In the genomic region with DNA sequence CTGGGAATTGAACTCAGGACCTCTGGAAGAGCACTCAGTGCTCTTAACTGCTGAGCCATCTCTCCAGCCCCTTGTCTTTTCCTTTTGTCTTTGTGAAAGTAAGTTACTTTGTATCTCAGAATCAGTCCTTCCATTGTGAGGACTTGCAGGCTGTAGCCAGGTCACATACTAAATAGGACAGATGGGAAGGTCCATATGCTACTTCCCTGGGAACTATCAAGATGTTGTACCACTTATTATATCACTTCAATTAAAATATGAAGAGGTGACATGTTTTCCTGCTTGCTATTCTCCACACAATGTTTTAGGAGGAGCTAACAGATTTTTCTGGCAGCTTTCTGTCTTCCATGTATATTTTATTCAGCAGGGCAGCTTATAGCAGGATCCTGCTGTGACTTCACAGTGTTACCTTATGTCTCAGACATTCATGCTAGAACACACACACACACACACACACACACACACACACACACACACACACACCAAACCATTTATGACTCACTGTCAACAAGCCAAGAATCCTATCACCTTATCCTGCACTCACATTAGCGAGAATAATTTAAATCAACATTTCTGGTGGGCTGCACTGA, we compare ENCODE assay signal across 12 mouse cellular contexts.
"Had no signal": no experiment of that assay in that cellular context is flagged by ENCODE, and none has a peak within 500 bp of the region (broad histone marks: within the 10 kb centered on the region; RNA-seq: fewer than 3 reads in every experiment).

No protein-coding gene starts in this region.

- H3K27ac ChIP-seq: kidney, embryonic 15.5 days; limb, embryonic 15.5 days; liver, embryonic 12.5 days; lung, embryonic 15.5 days; macrophage; midbrain, embryonic 12.5 days had no signal

- ATAC-seq: liver, embryonic 12.5 days; midbrain, embryonic 16.5 days had no signal

- H3K27me3 ChIP-seq: kidney, embryonic 15.5 days; limb, embryonic 15.5 days; liver, embryonic 12.5 days; lung, embryonic 15.5 days; megakaryocyte, embryonic 14.5 days; midbrain, embryonic 12.5 days had no signal

- H3K9ac ChIP-seq: kidney, embryonic 15.5 days; limb, embryonic 15.5 days; liver, embryonic 12.5 days; lung, embryonic 15.5 days; midbrain, embryonic 12.5 days had no signal

- H3K4me1 ChIP-seq: kidney, embryonic 15.5 days; limb, embryonic 15.5 days; liver, embryonic 12.5 days; lung, embryonic 15.5 days; megakaryocyte, embryonic 14.5 days; midbrain, embryonic 12.5 days had no signal

- H3K4me3 ChIP-seq: kidney, embryonic 15.5 days; limb, embryonic 15.5 days; liver, embryonic 12.5 days; lung, embryonic 15.5 days; megakaryocyte, embryonic 14.5 days; midbrain, embryonic 12.5 days had no signal

- H3K9me3 ChIP-seq: kidney, embryonic 15.5 days; limb, embryonic 15.5 days; liver, embryonic 12.5 days; lung, embryonic 15.5 days; midbrain, embryonic 12.5 days had no signal

- H3K36me3 ChIP-seq: kidney, embryonic 15.5 days; limb, embryonic 15.5 days; liver, embryonic 12.5 days; lung, embryonic 15.5 days; midbrain, embryonic 12.5 days had no signal

- DNase-seq: kidney, postnatal 14 days; lung, postnatal 14 days; thymus, adult 18-20 months; thymus, postnatal 14 days had no signal

- H3K4me2 ChIP-seq: kidney, embryonic 15.5 days; limb, embryonic 15.5 days; liver, embryonic 12.5 days; lung, embryonic 15.5 days; midbrain, embryonic 12.5 days had no signal
